Mouse (Mus musculus) left cerebral cortex, postnatal 14 days (tissue): Measurements from ENCODE around the gene Diras2. TPM values are rescaled to one million over a fixed set of nuclear protein-coding genes. Genes with fewer than 3 reads are reported as not detected.
A peak's percentile ranks its signal among the peaks of the same experiment; 100 is the strongest.

Experiments
- DNase-seq, 2 experiments: peaks; one replicate each; pipeline ENCODE4 v3.0.0; 2021 to 2022; ENCODE audit warnings: low spot score in 2 of 2, mixed read lengths in 1 of 2
- intact Hi-C: fragments of 180-260 bp; cut with DNase I; formaldehyde crosslinking; loops from one replicate; pipeline ENCODE4 v1.15.1; 2025
- total RNA-seq, 2 experiments: library from RNA; stranded (reverse); gene quantifications; 2 replicates each; pipeline ENCODE4 v1.2.3; 2021

Gene Diras2
- total RNA-seq, 2 experiments from 2014 or later, result 148 to 176 TPM

DNA sequence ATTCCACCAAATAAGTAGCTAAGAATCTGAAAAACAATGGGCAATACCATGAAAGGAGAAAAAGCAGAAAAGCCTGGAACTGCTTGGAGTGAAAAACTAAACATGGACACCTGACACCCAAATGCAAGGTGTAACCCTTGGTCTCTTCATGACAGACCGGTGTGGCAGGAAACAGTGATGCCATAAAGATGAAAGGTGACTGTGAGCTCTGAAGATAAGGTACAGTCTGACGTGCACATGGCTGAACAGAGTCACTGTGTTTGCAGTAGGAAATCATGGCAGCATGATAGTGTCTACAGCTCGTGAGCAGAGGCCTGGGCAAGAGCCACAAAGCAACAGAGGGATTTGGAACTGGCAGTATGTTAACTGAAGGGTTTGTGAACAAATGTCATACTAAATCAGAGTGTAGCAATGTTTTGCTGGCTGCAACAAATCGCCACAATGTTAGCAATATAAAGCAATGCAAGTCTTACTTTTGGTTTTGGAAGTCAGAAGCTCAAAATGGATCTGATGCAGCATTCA is 34.0 kb downstream of the Diras2 start:
- DNase-seq, result no peak
- intact Hi-C loops, result no loop called here

DNA sequence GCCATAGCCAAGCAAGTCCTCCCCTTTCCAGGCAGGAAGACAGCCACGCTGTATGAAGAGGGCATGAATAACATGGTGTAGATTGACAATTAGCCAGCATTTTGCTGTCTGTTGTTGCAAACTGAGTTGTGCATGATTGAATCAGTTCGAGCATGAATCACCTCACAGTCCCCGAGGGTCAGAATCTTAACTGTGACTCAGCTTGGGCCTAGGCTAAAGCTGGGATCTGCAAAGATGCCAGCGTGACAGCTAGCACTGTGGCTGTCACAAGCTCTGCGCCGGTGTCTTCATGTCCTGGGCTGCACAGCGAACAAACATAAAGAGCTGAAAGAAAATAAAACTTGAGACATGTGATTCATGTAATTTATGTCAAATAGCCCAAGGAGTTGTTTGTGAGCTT is 42.3 kb downstream of the Diras2 start:
- intact Hi-C loops, result no loop called here
- DNase-seq, result no peak

DNA sequence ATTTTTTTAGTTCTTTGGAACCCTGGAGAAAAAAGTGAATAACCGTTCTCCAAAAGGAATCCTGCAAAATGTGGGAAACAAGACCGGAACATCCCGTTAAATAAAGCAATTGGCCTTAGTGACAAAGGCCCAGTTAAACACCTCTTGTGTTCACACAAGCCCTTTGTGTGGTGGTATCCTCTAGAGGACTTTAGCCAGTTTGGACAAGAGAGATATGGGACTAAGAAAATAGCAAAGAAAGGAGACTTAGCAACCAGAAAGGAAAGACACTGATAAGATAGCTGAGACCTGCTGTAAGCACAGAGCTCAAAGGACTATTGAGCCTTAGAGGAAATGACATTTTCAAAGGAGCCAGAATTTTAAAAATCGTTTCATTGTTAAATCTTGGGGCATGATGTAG is 47.0 kb downstream of the Diras2 start:
- no peak for DNase-seq
- intact Hi-C loops, result no loop called here

DNA sequence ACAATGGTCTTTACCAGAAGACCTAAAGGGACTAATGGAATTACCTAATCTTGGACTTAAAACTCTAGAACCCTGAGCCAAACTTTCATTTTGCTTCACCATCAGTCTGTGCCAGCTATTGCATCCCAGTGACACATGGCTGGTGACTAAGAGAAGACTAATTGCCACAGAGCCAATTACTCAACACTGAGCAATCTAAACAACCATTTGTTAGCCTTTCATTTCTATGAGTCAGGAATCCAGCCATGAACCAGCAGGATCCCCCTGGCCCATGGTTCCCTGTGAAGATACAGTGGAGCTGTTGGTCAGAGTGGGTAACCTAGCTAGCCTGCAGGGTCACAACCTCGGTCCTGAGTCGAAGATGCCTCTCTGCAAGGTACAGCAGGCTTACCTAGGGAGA is 49.3 kb downstream of the Diras2 start:
- DNase-seq, result no peak
- intact Hi-C loops, result no loop called here

DNA sequence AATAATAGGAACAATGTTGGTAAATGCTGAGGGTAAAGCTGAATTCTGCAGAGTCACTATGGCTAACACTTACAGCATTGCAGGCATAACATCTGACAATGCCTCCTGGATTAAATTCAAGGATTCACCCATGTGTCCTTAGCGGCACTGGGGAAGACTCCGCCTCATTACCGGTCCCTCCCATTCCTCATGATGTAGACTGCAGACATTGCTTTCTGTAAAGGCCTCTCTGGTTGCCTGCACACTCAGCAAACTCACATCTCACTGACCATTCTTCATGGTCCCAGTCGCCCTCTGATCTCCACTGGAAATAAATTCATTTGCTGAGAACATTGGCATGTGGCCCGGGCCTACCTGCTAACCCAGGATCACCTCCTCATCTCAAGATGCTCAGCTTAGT is 51.9 kb downstream of the Diras2 start:
- intact Hi-C loops, result no loop called here

DNA sequence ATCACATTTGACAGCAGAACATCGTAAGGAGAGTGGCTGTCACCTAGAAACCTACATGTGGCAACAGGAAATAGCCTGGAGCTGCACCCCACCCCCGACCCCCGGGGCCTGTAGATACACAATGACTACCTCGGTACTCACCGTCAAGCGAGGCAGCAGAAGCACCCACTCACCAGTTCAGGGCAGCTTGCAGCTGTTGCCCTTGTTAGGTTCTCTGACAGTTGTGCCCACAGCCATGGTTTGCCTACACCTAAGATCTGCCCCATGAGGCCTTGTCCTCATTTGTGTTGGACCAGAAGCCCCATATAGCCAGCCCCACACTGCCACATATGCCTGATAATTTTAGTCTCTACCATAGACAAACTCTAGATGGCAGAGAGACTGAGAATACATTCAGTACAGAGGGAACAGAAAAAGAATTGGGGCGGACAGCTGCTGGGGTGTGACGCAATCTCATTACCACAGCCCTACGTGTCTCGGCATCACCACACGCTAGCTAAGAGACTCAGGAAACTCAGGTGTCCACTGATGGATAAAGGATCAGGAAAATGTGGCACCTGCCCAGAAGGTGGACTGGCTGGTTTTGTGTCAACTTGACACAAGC is 54.0 kb downstream of the Diras2 start:
- peak in 1 of 2 experiments; percentile 25 for DNase-seq
- intact Hi-C loops, result no loop called here

More for the DNA sequence above, 51.9 kb downstream of the Diras2 start:
- DNase-seq, result no peak

DNA sequence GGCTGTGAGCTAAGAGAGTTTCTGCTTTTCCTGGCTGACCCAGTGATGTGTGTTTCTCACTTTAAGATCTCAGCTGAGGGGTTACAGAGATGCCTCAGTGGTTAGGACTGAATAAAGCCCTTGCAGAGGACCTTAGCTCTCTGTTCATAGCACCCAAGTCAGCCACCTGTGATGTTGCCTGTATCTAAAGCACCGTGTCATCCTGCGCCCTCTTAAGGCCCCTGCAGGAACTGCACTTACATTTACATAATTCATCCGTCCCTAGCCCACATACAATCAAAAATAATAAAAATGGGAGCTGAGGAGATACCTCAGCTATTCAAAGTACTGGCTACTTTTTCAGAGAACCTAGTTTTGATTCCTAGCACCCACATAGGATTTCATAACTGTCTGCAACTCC is 54.9 kb downstream of the Diras2 start:
- intact Hi-C loops, result no loop called here
- DNase-seq, result no peak

DNA sequence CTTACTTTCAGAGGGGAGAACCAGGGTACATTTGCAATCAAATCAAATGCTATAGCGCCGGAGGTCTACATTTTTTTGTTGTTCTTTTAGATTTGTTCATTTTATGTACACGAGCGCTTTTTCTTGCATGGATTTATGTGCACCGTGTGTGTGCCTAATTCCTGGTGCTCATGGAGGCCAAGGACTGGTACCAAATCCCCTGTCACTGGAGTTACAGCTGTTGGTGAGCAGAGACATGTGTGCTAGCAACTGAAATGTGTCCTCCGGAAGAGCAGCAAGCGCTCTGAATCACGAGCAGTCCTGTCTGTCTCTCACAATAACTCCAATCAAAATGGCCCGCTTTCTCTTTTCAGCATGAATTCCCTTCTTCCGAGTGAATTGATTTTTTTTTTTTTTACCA is 55.8 kb downstream of the Diras2 start:
- intact Hi-C loops, result no loop called here
- DNase-seq, result no peak

DNA sequence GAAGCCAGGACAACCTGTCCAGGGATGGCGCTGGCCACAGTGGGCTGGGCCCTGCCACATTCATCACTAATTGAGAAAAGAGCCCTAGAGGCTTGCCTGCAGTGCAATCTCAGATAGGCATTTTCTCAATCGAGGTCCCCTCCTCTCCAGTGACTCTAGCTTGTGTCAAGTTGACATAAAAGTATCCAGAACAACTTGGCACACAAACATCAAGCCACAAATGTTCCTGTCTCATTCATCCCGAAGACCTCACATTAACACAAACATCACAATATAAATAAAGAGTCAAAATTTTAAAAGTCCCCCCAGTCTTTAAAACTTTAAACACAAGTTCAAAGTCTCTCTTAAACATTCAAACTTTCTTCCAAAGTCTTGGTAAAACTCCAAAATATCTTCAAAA is 56.3 kb downstream of the Diras2 start:
- DNase-seq, result no peak
- intact Hi-C loops, result no loop called here

DNA sequence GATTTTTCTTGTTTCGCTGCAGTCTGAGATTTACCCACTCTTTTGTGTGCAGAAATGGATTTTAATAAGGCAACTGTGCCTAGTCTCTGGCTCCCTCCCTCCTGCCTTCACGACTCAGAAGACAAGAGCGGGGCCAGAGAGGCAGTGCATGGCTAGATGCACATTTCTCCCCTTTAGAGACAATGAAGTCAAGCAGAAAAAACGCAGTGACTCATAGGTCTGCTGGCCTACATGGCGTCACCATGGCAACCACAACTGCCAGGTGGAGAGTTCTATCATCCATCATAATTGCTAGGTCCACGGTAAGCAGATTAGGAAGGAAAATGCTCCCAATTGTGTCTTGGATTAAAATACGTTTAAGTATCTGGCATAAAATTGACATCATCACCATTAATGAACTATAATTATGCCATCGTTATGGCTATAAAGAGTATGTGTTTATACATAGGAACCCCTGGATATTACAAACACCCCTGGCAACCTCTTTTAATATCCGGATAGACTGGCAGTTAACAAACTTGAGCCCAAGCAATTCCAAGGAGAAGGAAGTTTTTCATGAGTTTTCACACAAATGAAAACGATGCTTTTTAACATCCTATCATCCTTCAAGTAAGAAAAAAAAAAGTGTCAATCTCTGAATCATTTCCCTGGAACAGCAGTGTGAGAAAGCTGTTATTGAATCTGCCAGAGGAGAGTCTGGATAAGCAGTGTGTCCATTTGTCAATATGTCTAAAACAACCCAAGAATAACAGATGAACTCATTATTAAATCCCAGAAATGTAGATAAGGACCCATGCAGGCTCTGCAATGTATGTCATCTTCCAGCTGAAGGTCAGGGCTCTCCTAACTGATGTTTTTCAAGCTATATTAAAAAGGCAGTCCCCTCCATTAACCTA is 61.0 kb downstream of the Diras2 start:
- no peak for DNase-seq
- intact Hi-C loops, result no loop called here

DNA sequence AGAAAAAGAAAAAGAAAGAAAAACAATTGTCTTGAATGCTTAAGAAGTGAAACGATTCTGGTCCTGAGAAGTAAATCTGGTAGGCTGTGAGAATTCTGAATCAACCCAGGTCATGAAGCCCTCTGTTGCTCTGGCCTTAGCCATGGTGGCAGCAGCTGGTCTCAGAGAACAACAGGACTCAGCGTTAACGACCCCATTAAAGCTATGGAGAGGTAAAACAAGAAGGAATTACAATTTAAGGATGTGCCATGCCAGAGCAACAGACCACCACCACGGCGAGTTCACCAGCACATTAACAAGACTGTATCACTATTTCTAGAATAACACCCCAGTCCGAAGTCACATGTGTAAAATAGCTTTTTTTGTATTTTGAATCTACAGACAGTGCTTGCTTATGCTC is 65.9 kb downstream of the Diras2 start:
- DNase-seq, result no peak
- intact Hi-C loops, result no loop called here

DNA sequence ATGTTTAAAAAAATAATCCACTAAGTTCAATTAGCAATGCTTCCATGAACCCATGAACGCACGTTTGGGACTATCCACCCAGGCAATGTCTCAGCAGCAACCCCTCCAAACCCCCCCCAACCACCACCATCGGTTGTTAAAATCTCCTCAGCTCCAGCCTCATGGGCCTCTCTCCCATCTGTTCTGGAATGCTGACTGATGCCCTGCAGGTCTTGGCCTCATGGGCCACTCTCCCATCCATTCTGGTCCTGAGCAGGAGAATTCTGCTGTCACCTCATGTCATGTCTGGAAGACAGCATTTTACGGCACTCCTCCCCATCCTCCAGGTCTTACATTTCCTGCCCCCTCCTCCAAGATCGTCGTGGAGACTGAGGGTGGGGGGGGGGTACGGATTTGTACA is 71.1 kb downstream of the Diras2 start:
- intact Hi-C loops, result loop anchor here (5.0 kb wide), 1 partner anchor 42 kb away; no protein-coding TSS in a partner anchor
- DNase-seq, result no peak

DNA sequence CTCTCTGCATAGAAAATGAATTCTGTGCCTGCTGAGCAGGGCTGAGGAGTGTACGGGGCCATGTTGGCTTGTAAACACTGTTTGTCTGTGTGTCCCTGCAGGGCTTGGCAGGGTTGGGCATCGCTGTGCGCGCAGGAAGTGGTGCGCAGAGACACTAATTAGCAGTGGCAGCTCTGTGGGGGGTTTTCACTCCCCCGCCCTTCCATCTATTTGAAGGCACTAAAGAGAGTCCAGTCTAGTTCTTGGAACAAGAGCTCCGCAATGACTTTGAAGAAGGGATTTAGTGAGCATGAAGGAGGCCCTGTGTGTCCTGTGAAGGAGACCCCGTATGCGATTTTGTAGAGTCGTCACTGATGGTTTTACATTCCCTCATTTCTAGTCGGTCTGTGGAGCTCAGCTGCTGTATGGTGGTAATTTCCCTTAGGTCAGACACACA is 73.2 kb downstream of the Diras2 start:
- intact Hi-C loops, result loop anchor here (5.0 kb wide), 1 partner anchor 44 kb away; no protein-coding TSS in a partner anchor
- peak; percentile 62 to 86 for DNase-seq

DNA sequence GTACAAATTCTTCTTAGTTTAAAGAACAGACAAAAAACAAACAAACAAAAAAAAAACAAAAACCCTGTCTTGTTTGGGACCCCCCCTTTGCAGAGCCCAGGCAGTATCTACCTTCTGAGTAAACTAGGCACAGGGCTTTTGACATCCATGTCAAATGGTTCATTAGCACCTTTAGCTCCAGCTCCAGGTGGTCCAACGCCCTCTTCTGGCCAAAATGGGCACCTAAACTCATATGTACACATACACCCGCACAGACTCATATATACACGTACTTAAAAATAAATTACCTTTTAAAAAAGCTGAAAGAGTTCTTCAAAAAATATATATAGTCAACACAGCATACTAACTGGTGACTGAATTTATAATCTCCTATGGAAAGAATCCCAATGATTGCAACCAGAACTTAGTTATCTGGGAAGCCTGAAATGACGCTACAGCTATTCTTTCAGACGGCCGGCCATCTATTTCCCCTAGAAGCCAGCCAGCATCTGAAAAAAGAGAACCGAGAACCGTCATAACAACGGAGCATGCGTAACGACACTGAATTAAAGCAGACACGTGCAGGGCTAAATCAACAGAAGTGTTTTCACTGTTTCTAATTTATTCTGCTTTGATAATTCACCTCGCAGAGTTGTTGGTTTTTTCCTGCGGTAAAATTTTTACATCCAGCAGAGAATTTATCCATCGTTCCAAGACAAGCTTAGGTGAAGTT is 73.7 kb downstream of the Diras2 start:
- intact Hi-C loops, result loop anchor here (5.0 kb wide), 1 partner anchor 45 kb away; no protein-coding TSS in a partner anchor
- peak; percentile 39 to 67 for DNase-seq

DNA sequence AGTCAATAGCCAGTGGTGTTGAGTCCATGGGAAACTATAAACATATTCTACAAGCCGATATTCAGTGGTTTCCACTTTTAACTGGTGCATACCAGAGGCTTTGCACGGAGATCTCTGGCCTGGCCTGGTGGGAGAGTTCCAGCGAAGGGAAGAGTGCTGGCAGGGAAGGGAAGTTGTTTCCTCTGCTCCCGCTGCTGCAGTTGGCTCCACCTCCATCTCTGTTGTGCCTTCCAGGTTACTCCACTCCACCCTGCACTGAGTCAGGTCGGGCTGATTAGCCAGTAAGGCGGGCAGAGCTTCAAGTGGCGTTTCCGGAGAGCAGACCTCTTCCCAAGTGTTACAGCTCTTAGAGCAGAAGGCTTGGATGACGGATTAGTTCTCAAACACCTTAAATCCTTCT is 75.8 kb downstream of the Diras2 start:
- DNase-seq, result no peak
- intact Hi-C loops, result loop anchor here (5.0 kb wide), 1 partner anchor 47 kb away; no protein-coding TSS in a partner anchor

DNA sequence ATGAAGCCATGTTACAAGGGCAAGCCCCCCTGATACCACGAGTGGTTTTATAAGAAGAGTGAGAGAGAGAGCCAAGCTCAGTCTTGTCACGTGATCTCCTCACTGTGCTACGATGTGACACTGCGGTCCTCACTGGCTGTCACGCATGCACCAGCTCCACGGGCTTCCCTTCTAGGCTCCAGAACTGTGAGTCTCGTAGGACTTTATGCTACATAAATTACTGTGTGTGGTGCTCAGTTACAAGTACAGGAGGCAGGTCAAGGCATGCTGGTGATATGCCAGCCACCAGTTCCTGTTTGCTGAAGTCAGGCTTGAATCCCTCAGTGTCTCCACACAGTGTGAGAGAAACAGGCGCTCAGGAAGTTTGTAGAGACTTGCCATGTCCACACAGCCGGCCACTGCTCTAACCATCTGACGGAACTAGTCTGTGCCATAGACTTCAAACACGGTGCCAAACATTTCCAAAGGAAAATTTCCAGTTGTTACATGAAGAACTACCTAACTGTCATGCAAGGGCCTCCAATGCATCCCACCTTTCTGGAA is 76.3 kb downstream of the Diras2 start:
- intact Hi-C loops, result loop anchor here (5.0 kb wide), 1 partner anchor 48 kb away; no protein-coding TSS in a partner anchor
- no peak for DNase-seq
